Mouse (Mus musculus) Muller cell, postnatal 12 days (primary cell): ENCODE measurements at regions not wholly inside any gene's neighbourhood (a gene's known extent, or its start where the extent isn't known, plus 50 kb on each side); places are given as distances from the start of the nearest gene placed in this dataset.
"Not testable (repeated sequence)": the region's sequence is repeated elsewhere in the genome, so short reads cannot be mapped to it uniquely, and the experiment has no call there.

Experiments
- DNase-seq: peaks from one replicate; pipeline ENCODE4 v3.0.0-alpha.2; 2015; ENCODE audit errors: inconsistent ontology term

DNA sequence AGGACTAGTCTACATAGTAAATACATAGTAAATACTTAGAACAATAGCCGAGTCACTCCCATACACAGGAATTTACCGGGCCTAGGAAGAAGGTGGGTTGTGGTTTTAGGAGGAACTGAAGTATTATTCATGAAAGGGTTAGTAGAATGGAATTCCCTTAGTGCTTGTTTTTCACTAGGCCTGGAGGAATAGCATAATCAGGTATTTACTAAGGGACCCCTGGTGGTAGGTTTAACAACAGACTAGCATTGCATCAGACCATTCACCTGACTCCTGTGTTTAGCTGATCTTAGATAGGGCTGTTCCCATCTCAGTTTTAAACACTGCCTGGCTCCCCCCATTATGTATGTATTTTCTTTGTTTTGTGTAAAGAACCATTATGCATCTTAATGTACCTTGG lies 339.0 kb downstream of the Dync2h1 start:
- DNase-seq: not testable (repeated sequence)

DNA sequence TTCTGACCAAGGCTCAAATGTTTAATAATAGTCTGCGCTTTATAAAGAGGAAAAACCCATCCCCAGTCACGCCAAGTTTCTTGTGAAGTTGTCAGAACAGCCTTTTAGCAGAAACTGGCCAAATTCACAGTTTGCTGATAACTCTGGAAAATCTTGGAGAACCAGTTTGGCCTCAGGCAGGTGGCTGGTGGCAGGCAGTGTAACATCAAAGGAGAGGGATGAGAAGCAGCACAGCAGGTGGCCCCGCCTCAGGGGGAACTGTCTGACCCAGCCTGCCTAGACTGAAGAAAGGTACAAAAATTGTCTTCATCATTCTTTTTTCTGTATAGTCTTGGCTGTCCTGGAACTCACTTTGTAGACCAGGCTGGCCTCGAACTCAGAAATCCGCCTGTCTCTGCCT lies 349.3 kb downstream of the Dync2h1 start:
- not testable (repeated sequence) for DNase-seq

DNA sequence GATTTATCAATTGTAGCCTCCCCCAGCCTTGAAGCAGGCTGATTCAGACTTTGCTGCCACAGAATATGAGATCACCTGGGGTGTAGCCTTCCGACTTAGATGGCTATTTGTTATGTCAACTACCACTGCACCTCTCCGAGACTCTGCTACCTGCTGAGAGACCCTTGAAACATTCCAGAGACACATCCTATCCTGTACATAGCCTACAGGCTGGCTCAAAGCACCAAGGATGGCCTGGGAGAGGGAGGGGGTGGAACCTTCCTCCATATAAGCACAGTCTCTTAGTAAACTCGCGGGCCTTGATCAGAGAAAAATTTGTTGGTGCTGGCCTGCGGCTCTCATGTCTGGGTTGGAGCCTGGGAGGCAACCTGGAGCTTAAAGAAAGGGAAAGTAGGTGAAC lies 349.8 kb downstream of the Dync2h1 start:
- no peak for DNase-seq

DNA sequence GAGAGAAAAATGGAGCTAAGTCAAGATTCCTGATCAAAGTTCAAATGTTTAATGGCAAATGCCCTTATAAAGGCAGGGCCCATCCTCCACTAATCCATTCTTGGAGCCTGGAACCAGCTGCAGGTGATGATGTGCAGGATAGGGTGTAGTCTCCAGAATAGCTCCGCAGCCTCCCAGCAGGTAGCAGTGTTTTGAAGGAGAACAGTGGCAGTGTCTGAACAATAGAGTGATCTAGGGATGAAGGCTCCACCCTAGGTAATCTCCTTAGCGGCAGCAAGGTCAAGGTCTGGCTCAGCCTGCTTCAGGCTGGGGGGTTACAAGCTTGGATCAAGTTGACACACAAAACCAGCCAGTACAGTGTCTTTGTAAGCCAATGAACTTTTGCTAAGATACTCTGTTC lies 351.4 kb downstream of the Dync2h1 start:
- DNase-seq: no peak

DNA sequence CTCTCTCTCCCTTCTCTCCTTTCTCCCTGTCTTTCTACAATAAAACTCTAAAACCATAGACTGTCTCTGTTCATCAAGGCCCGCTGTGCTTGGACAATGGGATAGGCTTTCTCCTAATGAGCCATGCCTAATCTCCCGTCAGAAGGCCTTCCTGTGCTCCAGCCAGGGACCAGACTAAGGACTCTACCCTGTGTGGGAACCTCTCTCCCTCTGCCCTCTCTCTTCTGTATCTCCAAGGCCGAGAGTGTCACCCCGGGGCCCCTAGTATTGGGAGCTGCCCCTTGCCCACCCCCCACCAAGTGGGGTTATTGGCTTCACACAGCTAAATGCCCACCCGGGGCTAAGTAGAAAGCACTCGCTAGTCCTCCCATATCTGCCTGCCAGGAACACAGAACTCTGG lies 352.6 kb downstream of the Dync2h1 start:
- DNase-seq: not testable (repeated sequence)

DNA sequence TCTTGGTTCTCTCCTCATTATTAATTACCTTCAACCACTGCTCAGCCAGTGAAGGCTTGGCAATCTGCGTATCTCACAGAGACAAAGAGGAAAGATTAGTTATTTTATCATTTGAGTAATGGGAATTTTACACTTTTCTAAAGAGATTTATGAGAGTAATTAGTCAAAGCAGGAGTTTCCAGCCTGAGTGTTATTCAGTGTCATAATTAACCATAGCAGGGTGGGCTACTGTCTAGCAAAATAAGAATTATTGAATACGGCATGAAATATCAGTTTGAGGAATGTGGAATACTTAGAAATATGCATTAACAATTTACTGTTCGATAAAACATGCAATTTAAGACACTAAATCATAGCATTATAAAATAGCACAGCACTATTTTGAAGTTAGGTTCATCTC lies 357.7 kb downstream of the Dync2h1 start:
- no peak for DNase-seq

DNA sequence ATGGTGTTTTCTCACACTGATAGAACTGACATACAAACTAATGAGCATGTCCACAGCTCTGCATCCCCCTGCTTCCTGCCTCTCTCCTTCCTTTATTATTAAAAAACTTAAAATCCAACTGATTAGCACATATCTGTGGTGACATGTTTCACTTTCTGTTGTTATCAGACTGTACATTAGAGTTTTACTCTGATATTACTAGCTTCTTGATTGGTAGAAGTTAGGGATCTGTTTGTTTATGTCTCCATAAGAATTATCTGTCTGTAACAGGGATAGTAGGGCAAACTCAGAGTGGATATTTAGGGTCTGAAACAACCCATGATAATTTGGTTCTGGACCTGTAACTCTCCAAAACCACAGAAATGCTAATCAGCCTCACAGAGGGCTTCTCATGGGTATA lies 358.6 kb downstream of the Dync2h1 start:
- no peak for DNase-seq

DNA sequence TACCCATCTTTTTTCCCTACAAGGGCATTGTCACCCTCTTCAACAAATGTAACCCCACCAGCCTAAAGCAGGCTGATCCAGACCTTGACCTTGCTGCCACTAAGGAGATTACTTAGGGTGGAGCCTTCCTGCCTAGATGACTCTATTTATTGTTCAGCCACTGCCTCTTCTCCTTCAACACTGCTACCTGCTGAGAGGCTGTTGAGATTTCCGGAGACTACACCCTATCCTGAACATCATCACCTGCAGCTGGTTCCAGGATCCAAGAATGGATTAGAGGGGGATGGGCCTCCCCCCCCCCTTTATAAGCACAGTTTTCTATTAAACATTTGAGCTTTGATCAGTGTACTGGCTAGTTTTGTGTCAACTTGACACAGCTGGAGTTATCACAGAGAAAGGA lies 360.3 kb downstream of the Dync2h1 start:
- not testable (repeated sequence) for DNase-seq

DNA sequence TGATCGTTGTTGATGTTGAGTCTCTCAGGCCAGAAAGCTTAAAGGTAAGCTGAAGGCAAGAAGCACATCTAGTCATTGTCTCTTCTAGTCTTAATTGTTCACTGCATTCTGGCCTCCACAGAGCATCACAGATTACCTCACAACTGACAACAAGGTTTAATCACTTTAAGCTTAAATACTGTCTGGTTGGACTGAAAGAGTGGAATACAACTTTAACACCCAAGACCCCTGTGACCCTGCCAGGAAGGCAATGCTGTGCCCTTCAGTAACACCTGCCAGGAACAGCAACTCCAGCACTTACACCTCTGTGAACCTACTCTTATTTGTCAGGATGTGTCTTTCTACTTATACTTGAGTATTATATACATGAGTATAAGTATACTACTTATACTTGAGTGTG lies 360.7 kb downstream of the Dync2h1 start:
- DNase-seq: no peak

DNA sequence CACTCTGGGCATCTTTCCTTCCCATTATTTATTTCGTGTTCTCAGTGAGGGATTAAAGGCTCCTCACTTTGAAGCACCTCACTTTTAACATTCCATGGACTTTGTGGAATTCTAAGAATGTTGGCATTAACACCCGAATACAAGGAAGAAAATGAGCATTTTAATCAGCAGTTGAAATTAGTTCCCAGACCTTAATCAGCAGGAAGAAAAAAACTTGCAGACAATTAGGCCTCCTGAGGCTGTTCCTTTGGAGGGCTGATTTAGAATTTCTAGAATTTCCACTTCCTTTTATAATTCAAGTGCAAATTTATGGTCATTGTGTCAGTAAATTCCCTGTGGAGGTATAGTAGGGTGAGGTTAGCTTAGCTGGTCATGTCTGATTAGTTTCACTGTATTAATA lies 407.6 kb downstream of the Dync2h1 start:
- peak; percentile 83 for DNase-seq

DNA sequence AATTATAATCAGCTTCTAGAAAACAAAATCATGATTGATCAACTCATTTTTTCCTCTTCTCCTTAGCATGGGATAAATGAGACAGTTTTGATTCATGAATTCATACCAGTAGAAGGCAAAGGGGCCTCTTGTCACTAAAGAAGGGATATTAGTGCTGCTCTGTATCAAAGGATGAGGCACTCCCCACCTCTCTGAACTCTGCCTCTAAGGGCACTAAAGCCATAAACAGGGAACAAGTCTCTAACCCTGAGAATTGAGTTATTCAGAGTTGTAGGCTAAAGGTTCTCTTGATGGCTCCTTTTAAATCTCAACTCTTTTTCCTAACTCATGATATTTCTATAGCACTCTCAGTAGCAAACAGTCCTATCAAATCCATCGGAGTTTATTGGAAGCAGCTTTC lies 442.8 kb downstream of the Dync2h1 start:
- no peak for DNase-seq

DNA sequence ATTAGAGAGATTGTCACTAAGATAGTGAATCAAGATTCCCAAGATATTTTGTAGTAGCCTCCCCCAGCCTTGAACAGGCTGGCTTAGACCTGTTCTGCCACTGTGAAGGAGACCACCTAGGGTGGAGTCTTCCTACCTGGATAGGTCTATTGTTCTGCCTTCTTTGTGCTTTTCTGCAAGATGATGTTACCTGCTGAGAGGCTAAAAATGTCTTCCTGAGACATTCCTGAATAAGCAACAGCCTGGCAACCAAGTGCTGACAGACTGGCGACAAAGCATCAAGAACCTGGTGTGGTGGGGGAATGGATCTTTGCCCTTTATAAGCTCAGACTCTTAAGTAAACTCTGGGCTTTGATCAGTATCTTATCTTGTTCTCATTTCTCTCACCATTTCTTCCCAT lies 447.8 kb downstream of the Dync2h1 start:
- no peak for DNase-seq

DNA sequence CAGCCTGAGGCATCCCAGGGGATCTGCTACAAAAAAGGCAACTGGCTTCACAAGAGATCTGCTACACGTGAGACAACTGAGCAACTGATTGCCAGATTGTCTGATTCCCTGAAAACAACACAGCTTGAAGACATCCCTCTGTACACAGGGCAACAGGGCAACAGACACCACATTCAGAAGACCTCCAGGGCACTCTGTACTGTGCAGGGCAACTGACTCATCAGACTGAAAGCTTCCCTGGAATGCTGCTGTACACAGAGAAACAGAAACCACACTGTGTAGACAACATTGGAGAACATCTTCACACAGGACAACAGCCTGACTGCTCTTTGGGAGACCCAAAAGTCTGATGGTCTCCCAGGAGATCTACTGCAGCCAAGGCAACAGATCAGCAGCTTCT lies 456.8 kb upstream of the Ddi1 start:
- DNase-seq: peak; percentile 85

DNA sequence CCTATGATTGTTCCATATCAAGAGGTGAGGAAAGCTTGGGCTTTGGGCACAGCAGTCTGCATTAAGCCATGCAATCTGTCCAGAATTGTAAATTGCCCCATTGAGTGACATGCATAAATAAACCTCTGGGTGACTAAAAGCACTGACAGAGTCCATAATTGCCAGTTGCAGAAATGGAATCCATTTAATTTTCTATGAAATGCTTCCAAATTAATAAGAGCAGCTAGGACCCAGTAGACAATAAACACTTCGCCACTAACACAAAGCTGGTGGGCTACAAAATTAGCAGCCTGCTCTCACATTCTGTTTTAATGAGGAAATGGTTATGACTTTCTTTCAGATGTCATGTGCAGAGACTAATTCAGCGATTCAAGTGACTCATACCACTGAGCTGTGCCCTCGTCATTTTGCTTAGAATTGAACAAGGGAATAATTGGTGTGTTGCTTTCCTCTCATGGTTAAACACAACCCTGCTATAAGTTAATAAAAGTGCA lies 407.6 kb upstream of the Ddi1 start:
- DNase-seq: peak; percentile 54

DNA sequence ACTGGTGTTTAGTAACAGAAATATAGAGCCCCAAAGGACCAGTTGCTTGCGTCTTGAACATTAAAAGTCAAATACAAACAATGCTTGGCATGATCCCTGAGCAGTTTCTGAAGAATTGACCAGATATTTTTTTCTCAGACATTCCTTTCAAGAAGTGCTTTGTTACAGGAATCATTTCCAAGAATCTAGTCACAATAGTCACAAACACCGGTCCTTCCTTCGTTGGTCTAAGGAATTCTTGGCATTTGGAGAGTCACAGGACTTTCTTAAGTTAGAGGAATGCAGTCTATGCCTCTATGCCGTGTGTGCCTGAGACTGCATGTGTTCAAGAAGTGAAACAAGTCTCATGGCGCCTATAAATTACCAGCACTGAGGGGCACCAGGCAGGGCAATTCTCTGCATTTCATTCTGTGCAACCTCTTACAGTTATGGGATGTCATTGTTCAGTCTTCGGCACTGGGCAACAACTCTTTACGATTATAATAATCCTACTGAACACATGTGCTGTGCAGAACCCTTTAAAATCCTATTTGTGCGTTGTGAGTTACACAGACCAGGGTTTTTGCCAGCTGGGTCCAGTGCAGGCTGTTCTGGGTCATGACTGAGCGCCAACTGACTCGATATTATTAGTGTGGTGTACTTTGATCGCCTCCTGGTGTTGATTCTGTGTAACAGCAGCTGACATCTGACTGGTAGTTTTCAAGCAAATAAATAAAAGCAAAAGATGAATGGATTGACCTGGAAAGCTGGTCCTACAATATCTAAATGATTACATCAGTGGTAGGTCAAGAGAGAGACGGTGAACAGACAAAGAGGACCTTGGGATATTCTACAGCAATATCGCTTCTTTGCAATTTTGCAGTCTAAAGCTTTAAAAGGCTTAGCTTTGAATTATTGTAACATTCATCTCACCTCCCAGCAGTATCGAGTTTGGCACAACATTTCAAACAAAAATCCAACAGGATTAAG lies 398.6 kb upstream of the Ddi1 start:
- peak; percentile 77 for DNase-seq

DNA sequence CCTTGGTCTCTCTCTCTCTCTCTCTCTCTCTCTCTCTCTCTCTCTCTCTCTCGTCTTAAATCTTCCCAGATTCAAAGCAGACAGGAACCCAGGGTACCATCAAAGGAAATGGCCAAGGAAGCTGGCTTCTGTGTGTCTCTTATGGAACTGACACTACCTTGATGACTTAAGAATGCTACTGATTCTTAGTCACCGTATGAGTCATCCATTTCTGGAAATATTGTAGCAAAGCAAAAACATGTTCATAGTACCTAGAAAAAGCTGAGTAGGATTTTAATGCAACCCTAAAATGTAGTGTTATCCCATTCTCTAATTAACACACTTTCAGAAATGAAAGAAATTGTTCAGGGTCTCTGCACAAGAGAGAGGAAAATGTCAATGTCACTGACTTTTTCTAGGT lies 396.0 kb upstream of the Ddi1 start:
- DNase-seq: no peak

DNA sequence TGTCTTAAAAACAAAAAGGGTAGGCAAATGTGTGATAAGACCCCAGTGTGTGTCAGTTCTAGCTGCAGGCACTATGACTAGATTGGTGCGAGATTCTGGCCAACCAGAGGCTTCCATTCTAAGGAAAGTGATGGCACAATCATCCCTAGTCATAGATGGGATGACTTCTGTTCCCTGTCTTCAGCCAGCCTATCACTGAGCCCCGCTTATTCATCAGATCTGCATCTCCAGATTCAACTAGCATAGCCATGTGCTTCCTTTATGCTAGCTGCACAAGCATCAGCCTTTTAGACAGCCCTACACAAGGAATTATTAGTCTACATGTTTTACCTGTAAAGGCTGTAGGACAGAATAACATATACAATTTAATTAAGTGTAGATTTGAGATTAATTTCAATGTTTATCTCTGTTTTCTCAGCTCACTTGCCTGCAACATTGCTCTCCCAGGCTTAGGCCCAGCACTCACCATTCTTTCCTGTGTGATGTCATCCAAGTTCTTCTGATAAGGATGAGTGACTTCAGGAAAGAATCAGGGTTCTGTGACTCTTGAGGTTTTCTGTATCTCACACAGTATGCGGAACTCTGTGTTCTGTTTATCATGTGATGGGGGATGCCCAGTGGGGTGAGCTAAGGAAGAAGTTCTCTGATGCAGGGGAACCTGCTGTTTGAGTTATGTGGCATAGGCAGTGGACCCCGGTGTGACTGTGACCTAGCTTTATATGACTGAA lies 382.8 kb upstream of the Ddi1 start:
- DNase-seq: no peak

DNA sequence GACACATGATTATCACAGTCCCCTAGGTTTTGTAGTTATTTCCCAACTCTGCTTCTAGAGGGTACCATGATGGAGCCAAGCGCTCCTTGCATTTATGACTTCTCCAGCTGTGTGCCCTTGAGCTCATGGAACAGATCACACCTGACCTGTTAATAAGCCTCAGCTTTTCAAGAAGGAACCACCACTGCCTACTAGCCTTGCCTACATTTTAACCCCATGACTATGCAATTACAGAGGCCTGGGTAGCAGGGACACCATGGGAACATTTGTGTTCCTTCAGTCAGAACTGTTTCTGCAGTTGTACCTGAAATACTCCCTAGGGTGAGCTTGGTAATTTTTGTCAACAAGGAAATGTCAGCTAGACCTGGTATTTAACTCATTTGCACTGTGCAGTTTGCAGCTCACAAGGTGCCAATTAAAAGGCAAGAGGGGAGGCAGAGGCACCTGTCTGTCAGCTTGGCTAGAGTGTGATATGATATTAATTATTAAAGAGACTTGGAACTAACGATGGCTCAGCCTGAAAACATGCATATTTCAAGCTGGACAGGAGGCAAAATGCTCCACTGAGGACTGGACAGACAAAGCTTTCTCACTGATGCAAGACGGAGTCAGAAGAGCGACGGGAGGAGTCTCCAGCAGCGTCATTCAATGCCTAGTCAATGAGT lies 382.1 kb upstream of the Ddi1 start:
- DNase-seq: no peak

DNA sequence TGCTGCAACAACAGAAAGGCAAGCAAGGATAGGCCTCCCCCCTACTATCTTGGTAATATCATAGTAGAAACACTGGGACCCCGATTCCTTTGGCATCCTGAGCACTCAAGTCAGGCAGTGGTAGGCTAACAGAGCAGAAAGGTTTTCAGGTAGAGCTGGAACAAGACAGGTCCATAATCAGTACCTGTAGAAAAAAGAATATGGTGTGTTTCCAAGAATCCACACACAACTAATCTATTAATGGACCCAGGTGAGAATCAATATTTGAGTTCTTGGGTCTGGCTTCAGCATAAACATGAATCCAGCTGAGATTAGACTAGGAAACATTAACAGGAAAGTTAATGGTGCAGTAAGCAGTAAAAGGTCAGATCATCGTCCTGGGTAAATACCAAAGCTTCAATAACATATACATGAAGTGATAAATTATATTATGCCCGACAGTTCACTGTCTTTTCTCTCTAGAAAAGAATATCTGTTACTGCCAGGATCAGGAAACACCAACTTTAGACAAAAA lies 376.2 kb upstream of the Ddi1 start:
- no peak for DNase-seq

DNA sequence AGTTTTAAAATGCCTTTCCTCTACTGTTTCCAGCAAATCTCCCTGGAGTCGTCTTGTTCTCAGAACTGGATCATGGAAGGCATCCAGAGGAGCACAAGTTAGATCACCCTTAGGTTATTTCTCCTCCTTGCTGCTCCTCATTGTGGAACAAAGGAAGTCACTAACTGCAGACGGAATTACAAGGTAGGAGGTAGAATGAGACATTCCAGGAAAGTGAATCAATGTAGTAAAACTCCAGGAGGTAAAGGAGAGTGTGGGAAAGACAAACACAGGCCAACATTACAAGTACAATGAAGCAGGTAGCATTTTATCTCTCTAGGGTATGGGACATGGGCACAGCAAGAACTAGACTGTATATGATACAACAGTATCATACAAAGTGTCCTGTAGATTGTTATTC lies 375.7 kb upstream of the Ddi1 start:
- no peak for DNase-seq

DNA sequence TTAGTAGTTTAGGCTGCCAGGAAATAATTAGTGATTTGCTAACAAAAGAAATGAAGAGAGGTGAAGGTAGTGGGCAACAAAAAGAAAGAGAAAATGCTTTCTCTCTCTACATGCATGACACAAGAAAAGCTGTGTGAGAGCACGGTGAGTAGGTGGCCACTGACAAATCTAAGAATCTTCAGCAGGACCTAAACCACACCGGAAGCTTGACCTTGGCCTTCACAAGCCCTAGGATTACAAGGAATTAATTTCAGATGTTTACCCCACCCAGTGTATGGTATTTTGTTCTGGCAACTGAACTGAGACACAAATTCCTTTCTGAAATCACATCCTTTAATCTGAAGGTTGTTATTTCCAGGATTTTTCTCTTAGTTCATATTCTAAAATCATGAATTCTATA lies 347.5 kb upstream of the Ddi1 start:
- DNase-seq: no peak

DNA sequence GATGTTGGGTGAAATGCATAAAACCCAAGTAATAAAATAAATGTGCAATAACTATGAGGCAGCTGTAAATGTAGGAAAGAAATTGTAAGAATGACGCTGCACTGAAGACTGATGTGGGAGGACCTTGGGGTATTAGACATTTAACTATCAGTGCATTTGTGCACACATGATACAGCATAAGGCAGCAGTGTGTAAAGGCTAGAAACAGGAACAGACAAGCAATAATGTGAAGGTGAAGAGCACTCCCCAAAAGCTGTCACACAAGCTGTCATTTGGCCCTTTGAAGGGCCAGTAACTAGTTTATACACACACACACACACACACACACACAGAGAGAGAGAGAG lies 339.6 kb upstream of the Ddi1 start:
- DNase-seq: no peak
